Mouse (Mus musculus) heart, adult 2 months (tissue): ENCODE measurements around the gene Nup160.
A peak's percentile ranks its signal among the peaks of the same experiment; 100 is the strongest.

Experiments
- CTCF ChIP-seq: fragments of 200-600 bp; IDR thresholded peaks from 2 replicates; pipeline ENCODE4 v1.8.1; 2022; ENCODE audit warnings: antibody characterized with exemption, mild to moderate bottlenecking, moderate library complexity
- EP300 ChIP-seq: fragments of 200-500 bp; IDR thresholded peaks from 2 replicates; pipeline ENCODE4 v1.6.1; 2011; ENCODE audit warnings: low read depth, low read length, control low read depth; ENCODE audit not compliant: insufficient read depth
- POLR2A ChIP-seq: fragments of 200-500 bp; IDR thresholded peaks from 2 replicates; pipeline ENCODE4 v1.6.1; 2011; ENCODE audit warnings: mild to moderate bottlenecking, low read depth, low read length, control low read depth; ENCODE audit not compliant: insufficient read depth

- TF ChIP-seq CTCF (0 out of 2 replicates have a peak, but pooled peaks have one; percentile 9), POLR2A (no peak), EP300 (no peak)
Observed at GRCm38 (mm10) chr2:90745740-90746537, 68.9 kb downstream of the Nup160 start.
